22 mouse cellular contexts compared by ENCODE assay signal in the genomic region with DNA sequence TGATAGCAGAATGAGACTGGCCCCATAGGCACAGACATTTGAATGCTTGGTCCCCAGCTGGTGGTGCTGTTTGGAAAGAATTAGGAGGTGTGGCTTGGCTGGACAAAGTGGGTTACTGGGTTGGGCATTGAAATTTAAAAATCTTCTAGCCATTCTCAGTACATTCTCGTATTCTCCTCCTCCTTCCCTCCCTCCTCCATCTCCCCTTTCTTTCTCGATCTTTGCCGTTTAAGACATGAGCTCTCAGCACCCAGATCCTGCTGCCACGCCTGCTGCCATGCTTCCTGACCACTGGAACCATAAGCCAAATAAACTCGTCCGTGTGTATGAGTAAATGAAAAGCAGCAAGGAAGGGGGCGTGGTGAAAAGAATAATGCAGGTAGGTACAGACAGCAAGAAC.
"Had no signal": no experiment of that assay in that cellular context is flagged by ENCODE, and none has a peak within 500 bp of the region (broad histone marks: within the 10 kb centered on the region; RNA-seq: fewer than 3 reads in every experiment).

No protein-coding gene starts in this region.

- H3K4me2 ChIP-seq: heart, embryonic 12.5 days; hindbrain, embryonic 12.5 days; hindbrain, embryonic 14.5 days; limb, embryonic 12.5 days; liver, embryonic 11.5 days; liver, embryonic 13.5 days had no signal

- H3K27ac ChIP-seq: gastrocnemius, adult 2 months; heart, embryonic 10.5 days; hindbrain, embryonic 10.5 days; hindbrain, embryonic 12.5 days; hindbrain, embryonic 14.5 days; layer of hippocampus, adult 2 months; left cerebral cortex, adult 2 months; limb, embryonic 10.5 days; limb, embryonic 12.5 days; liver, embryonic 13.5 days had no signal

- H3K9me3 ChIP-seq: heart, embryonic 10.5 days; hindbrain, embryonic 10.5 days; hindbrain, embryonic 12.5 days; limb, embryonic 10.5 days; limb, embryonic 12.5 days; liver, embryonic 13.5 days had no signal

- H3K4me1 ChIP-seq: hindbrain, embryonic 10.5 days; hindbrain, embryonic 12.5 days; limb, embryonic 10.5 days; limb, embryonic 12.5 days; liver, embryonic 13.5 days had no signal

- H3K27me3 ChIP-seq: heart, embryonic 12.5 days; hindbrain, embryonic 12.5 days; limb, embryonic 12.5 days; liver, embryonic 13.5 days had no signal

- ATAC-seq: hindbrain, embryonic 16.5 days; inflammation-experienced regulatory T-cells, adult 6 months; intestine, postnatal 0 days had no signal

- H3K9ac ChIP-seq: heart, embryonic 12.5 days; hindbrain, embryonic 12.5 days; hindbrain, embryonic 14.5 days; limb, embryonic 12.5 days; liver, embryonic 13.5 days had no signal

- H3K4me3 ChIP-seq: gastrocnemius, adult 2 months; heart, adult 2 months; heart, embryonic 10.5 days; heart, embryonic 12.5 days; hindbrain, embryonic 10.5 days; hindbrain, embryonic 12.5 days; layer of hippocampus, adult 2 months; left cerebral cortex, adult 2 months; limb, embryonic 10.5 days; limb, embryonic 12.5 days; liver, embryonic 13.5 days had no signal

- DNase-seq: kidney, adult 18-20 months; kidney, adult 8-10 months; kidney, postnatal 10 days; kidney, postnatal 25 days; kidney, postnatal 4 days; liver; liver, embryonic 13.5 days had no signal
